Mouse (Mus musculus) kidney, postnatal 14 days (tissue): ENCODE data around the gene Hook2.

ENCODE experiments used
- DNase-seq: peaks from one replicate; pipeline ENCODE4 v3.0.0; 2022; ENCODE audit warnings: mixed read lengths

The Hook2 gene

DNA sequence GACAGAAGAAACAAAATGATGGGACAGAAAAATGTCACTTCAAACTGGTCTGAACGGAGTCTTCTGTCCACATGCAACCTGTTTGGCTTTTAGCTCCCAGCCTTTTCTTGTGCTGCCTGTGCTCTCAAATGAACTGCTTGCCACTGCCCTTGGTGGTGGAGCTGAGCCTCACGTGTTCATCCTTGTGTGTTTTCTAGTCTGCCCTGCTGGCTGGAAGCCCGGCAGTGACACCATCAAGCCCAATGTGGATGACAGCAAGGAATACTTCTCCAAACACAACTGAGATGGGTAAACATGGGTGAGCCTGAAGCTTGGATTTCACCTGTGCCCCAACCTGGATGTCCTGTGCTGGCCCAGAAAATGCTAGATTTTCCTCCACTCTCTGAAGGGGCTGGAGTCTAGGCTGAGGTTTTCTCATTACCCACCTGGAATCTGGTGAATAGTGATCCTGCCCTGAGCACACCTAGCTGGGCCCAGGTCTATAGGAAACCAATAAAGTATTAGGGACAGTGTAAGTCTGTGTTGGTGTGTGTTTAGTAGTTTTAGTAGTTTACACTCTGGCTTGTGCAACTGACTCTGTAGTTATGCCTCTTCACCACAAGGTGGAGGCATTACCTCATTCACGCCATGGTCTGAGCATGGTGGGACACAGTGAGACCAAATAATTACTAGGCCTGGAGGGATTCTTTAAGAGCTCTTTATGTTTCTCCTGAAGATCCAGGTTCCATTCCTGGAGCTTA, 16.4 kb upstream of the Hook2 start:
- DNase-seq = peak; percentile 73

DNA sequence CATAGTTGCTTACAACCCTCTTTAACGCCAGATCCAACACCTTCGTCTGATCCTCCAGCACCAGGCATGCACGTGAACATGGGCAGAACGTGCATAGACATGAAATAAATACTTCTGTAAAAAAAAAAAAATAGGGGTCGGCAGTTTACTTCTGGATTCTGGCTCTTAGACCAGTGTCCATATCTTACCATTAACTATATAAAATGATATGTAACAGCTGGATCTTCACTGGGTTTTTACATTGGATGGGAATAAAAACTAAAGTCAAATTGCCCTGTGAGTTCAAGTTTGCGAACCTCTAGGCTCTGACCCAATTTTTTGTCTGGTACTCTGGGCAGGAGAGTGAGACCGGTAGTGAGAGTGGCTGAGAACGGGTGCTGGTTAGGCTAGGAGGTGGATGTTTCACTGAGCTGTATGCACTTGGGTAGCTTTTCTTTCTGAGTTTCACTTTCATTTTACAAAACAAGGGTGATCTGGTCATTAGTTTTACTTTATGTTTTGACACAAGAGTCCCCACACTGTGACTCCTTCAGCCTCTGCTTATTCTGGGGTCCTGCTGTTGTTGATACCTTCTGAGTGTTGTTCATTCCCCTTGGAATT, 15.8 kb upstream of the Hook2 start:
- DNase-seq = no peak

- peak; percentile 76 for DNase-seq
Measured at GRCm38 (mm10) chr8:84975434-84975833, 15.0 kb upstream of the Hook2 start.

- peak; percentile 98 for DNase-seq
Measured at GRCm38 (mm10) chr8:84976031-84976762, 14.2 kb upstream of the Hook2 start.

DNA sequence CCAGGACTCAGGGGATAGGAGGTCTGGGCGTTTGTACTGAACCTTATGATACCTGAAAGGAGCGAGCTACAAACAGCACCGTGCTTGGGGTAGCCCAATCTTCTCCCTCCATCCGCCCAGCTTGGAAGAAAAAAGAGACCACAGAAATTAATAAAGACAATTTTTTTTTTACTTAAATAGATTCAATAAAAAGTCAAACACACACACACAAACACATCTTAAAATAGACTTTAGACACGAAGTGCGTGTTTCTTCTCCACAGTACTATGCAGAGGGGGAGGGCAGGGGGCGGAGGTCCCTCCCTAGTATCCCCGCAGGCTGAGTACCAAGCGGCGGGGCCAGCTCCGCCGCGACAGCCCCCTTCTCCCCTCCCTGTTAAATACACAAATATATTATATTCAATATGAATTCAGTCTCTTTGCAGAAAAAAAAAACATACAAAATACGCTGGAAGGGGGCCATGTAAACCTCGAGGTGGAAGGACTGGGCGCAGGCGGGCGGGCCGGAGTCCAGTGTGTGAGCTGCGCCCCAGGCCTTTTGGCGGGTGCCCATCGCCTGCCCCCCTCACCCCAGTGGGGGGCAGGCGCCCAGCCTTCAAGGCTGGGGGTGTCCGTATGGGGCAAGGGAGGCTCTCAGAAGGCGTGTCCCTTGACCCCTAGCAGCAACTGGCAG, 13.5 kb upstream of the Hook2 start:
- no peak for DNase-seq

- DNase-seq = peak; percentile 74
Measured at GRCm38 (mm10) chr8:84977435-84978247, 12.8 kb upstream of the Hook2 start.

- DNase-seq = peak; percentile 97
Measured at GRCm38 (mm10) chr8:84978248-84978940, 12.0 kb upstream of the Hook2 start, which contains the start of gene Junb. Junb (minus strand) TSS chr8:84978718.

GRCm38 (mm10) chr8:84979599-84980421, 10.6 kb upstream of the Hook2 start:
- peak; percentile 96 for DNase-seq

DNA sequence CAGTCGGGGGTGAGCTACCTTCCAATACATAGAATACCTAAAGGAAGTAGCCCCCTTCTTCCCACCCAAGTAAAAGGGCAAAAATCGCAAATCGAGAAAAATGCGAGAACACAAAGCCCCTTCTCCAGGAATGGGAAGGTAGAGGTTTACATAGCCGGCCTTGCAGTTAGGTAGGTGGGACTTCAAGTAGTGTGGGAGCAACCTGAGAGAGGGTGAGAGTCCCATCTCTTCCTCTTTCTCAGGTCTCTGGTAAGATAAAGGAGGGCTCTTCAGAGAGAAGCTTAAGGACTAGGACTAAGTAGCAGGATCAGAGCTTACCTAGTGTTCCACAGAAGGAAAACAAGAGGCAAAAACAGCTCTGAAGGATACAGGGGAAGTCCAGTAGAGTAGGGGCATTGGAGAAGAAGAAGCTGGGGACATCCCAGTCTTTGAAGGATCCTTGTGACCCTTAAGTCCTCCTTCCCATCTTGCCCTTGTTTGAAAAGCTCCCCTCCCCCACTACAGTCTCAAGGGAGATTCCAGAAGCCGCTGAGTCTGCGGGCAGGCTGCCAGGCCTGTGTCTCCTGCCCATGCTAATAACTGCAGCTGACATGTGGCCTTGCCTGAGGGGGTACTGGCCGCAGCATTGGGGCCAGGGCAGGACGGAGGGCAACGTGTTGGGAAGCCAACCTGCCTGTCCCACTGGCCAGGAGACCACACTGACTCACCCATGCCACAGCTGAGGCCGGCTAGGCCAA, 9.6 kb upstream of the Hook2 start:
- DNase-seq = peak; percentile 96

- DNase-seq = peak; percentile 67
Measured at GRCm38 (mm10) chr8:84981644-84982498, 8.5 kb upstream of the Hook2 start.

GRCm38 (mm10) chr8:84982499-84983011, 7.8 kb upstream of the Hook2 start:
- no peak for DNase-seq

DNA sequence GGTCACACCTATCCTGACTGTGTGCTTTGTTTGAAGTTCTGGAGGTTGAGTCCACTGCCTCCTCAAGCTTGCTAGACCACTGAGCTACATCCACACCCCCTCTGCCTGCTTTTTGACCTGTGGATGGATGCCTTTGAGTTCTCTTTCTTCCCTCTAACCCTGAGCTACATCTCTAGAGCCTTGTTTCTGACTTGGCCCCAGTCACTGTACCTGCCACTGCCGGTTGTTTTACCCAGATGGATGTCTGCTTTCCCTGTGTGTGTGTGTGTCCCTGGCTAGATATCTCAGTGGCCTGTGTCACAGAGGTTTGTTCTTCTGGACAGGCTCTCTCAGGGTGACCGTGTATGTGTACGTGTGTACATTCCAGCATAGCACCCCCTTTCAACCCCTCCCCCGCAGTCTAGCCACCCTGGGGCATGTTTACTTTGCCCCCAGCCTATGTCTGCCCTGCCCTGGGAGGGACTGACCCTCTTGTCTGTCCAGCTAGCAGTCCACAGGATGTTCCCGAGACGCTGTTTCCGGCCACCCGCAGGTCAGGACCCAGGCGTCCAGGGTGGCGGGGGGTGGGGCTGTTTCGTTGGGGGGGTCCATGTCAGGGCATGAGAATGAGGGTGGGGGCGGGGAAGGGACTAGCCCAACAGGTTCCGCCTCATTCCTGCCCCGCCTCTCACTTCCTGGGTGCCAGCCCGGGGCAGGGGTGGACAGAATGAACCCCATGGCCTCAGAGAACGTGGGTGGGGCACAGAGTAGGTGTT, 5.9 kb upstream of the Hook2 start:
- DNase-seq = peak; percentile 81

DNA sequence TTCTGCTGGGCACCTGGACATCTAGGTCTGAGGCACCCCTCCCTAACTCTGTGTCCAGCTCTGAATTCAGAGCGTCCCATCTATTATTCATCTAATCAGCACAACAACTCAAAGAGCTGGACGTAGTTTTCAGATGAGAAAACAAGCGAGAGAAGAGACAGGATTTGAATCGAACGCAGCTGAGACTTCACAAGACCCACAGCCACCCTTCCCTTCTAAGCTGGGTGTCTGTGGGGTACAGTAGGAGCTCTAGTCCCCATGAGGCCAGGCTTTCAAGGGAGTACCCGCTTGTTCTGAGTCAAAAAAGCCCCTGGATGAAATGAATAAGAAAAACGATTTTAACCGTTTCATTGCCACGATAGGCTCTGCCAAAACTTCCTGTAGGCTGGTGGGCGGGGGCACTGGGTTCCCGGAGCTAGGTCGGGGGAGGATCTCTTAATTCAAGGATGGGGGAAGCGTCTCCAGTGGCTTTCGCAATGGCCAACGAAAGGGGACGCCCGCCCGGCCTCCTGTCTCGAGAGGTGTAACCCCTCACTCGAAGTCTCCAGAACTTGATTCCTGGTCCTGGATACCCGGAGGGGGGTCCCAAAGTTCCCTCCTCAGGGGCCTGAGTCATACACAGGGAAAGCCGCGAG, 5.2 kb upstream of the Hook2 start:
- no peak for DNase-seq

DNA sequence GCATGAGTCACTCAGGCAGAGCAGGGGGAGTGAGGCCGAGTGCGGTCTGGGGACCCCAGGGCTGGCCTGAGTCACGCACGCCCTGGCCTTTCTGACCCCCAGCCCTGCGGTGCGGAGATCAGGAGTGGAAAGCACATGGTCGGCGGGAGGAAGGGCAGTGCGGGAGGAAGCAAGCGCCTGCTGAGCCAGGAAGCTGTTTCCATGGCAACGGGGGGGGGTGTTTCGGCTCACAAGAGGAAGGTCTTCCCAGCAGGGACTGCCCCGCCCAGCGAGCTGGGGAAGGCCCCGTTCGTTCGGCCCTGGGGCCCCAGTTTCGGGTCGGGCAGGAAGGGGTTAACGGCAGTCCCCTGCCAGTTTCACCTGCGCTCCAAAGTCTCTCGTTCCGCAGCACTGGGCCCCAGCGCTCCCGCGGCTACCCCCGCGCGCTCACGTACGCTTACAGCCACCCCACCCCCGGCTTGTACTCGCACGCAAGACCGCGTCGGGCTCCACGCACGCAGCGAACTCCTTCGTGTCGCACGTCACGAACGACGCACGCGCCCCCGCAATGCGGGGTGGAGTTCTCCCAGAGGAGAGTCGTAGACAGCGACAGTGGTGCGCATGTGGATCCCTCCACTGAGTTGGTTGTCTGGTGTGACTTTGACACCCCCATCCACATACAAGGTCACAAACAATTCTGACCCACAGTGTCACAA, 4.6 kb upstream of the Hook2 start:
- DNase-seq = peak; percentile 95

DNA sequence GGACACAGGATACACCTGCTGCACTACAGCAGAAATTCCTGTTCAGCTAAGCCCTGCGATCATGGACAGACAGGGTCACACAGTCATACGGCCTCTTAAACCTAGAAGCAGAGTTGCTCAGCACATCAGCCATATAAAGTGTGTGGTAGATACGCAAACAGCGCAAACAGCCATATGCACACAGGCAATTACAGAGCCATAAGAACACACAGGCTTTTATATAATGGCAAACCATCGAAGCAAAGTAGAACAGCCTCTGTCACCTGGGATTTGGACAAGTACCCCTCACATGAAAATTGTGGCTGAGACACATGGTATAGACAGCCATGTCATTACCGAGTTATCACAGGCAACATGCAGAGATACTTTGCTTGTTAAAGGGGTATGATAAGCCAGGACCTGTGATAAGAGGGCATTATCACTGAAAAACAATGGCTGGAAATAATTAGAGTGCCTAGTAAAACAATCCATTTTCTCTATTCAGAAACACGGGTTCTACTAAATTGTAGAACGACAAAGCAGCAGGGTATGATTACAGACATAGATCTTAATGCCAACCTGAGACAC, 3.9 kb upstream of the Hook2 start:
- DNase-seq = no peak

GRCm38 (mm10) chr8:84987388-84987787, 3.0 kb upstream of the Hook2 start:
- DNase-seq = no peak

DNA sequence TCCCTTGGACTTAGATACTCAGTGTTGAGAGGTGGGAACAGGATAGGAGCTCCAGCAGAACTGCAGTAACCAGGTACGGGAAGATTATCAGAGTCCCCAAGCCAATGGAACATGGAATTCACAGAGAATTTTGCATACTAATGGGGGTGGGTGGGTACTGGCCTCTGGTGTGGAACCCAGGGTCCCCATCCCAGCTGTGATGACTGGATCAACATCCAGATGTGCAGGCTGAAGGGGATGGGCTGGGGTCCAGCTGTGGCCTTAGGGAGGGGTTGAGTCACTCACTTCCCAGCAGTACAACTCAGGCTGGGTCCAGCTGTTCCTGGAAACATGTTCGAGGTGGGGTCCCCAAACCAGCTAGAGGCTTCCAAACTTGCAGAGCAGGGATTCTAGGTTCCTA, 2.5 kb upstream of the Hook2 start:
- DNase-seq = no peak
